Mouse (Mus musculus): Measurements from ENCODE around the gene Ptp4a2.
"Not testable (repeated sequence)": the region's sequence is repeated elsewhere in the genome, so short reads cannot be mapped to it uniquely, and the experiment has no call there.

Gene Ptp4a2

DNA sequence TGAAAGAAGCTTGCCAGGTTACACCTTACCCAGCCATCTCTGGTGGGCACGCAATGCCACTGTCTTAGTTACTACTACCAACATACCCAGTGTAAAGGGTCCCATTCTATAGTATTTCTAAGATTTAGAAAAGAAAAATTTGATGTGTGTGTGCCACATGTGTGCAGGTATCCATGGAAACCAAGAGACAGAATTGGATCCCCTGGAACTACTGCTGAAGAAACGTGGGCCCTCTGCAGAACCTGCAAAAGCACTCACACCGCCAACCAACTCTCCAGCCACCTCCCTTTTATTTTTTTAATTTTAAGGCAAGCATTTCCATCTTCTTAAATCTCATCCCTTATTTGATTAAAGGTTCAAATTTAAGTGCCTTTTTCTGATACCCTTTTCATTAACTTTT, 40.8 kb downstream of the Ptp4a2 start:
- no peak for DNase-seq (ENCODE audit: low spot score in 2 of 2)

- DNase-seq (ENCODE audit: low spot score in 2 of 2), result no peak
These were observed 42.0 kb downstream of the Ptp4a2 start for GRCm38 (mm10) chr4:129853053-129853452.

- DNase-seq (ENCODE audit: low spot score in 2 of 2), result no peak
These were observed 43.0 kb downstream of the Ptp4a2 start for GRCm38 (mm10) chr4:129853996-129854395.

DNA sequence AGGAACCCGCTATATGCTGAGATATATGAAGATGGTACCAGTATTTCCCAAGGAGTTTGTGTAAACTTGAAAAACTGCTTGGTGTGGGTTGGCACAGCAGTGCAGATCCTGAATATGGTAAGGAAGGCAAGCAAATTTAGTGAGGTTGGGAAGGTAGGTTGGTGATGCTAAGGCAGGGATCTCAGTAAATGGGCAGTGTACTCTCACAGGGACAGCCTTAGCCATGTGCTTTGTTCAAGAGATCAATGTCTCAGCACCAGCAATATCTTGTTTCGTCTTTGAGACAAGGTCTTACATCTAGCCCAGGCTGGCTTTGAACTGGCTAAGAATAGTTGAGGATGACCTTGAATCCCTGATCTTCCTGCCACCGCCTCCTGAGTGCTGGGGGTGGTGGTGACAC, 43.6 kb downstream of the Ptp4a2 start:
- DNase-seq (ENCODE audit: low spot score in 2 of 2), result no peak

- no peak for DNase-seq (ENCODE audit: low spot score in 2 of 2)
These were observed 44.3 kb downstream of the Ptp4a2 start for GRCm38 (mm10) chr4:129855051-129855970.

GRCm38 (mm10) chr4:129860456-129860855, 49.4 kb downstream of the Ptp4a2 start:
- DNase-seq (ENCODE audit: low spot score in 2 of 2), result no peak

- no peak for DNase-seq (ENCODE audit: low spot score in 2 of 2)
These were observed 50.4 kb downstream of the Ptp4a2 start for GRCm38 (mm10) chr4:129861400-129861799.

DNA sequence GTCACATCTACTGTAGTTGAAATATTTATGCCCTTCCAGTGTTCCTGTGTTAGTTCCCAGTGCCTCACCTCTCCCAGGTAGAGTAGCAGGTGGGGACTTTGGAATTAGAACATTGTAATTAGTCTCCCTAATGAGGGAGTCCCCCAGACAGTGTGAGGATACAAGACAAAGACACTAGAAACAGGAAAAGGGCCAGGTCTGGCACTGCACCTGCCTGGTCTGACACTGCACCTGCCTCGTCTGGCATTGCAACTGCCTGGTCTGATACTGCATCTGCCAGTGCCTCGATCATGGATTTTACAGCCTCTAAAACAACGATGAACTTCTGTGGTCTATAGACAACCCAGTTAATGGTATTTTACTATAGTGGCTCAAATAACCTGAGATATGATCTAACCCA, 51.3 kb downstream of the Ptp4a2 start:
- DNase-seq (ENCODE audit: low spot score in 2 of 2), result no peak

DNA sequence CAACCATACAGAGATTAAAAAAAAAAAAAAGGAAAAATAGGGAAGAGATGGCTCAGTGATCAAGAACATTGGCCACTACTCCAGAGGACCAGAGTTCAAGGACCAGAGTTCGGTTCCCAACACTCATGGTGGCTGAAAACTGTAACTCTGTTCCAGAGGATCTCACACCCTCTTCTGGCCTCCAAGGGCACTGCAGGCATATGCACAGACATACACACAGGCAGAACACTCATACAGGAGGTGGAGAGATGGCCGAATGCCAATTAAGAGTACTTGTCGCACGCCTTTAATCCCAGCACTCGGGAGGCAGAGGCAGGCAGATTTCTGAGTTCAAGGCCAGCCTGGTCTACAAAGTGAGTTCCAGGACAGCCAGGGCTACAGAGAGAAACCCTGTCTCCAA, 55.2 kb downstream of the Ptp4a2 start:
- DNase-seq (ENCODE audit: low spot score in 2 of 2), result not testable (repeated sequence)

DNA sequence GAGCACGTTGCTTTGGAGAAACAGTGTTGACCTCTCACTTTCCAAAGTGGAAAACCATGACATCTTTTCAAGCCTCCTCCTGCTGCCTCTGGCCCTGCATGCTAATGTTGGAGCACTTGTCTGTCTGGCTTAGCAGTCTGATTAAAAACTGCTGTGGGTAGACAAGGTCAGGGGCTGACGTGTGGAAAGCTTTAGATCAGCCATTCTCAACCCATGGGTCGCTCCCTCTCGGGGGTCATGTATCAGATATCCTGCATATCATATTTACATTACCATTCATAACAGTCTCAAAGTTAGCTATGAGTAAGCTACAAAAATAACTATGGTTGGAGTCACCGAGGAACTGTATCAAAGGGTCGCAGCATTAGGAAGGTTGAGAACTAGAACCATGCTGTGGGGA, 57.2 kb downstream of the Ptp4a2 start:
- DNase-seq (ENCODE audit: low spot score in 2 of 2), result no peak

DNA sequence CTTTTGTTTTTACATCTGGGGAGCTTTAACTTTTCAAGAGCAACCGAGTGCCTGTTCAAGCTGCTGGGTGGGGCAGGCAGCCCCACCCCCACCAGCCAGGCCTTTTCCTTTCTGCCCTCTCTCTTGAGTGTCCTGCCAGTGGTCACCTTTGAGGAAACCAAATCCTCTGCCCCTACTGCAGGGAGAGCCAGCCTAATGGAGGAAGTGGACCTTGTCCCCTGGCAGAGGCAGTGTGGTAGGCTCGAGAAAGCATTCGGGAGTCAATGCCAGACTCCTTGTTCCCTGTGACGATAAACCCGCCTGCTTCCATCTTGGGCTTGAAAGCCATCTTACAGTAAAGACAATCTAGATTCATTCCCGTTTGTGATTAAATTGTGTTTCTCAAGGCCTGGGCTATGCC, 59.5 kb downstream of the Ptp4a2 start:
- no peak for DNase-seq (ENCODE audit: low spot score in 2 of 2)

GRCm38 (mm10) chr4:129872376-129872922, 61.4 kb downstream of the Ptp4a2 start:
- DNase-seq (ENCODE audit: low spot score in 2 of 2), result no peak

DNA sequence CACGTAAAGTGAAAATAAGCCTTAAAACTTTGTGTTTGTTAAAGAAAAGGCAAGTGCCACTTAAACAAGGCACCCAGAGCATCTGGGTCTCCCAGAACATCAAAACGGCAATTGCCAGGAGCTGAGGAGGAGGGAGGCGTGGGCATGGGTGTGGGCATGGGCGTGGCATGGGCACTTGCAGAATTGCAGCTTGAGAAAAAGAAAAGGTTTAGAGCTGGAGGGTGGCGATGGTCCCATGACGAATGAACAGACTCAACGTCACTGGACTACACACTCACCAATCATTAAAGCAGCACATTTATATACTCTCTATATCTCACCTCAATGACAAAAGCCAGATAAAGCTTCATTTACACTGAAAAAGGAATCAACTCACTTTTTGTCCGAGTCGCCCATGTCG, 63.8 kb downstream of the Ptp4a2 start:
- DNase-seq (ENCODE audit: low spot score in 2 of 2), result no peak

- DNase-seq (ENCODE audit: low spot score in 2 of 2), result no peak
These were observed 64.4 kb downstream of the Ptp4a2 start for GRCm38 (mm10) chr4:129875406-129875805.

DNA sequence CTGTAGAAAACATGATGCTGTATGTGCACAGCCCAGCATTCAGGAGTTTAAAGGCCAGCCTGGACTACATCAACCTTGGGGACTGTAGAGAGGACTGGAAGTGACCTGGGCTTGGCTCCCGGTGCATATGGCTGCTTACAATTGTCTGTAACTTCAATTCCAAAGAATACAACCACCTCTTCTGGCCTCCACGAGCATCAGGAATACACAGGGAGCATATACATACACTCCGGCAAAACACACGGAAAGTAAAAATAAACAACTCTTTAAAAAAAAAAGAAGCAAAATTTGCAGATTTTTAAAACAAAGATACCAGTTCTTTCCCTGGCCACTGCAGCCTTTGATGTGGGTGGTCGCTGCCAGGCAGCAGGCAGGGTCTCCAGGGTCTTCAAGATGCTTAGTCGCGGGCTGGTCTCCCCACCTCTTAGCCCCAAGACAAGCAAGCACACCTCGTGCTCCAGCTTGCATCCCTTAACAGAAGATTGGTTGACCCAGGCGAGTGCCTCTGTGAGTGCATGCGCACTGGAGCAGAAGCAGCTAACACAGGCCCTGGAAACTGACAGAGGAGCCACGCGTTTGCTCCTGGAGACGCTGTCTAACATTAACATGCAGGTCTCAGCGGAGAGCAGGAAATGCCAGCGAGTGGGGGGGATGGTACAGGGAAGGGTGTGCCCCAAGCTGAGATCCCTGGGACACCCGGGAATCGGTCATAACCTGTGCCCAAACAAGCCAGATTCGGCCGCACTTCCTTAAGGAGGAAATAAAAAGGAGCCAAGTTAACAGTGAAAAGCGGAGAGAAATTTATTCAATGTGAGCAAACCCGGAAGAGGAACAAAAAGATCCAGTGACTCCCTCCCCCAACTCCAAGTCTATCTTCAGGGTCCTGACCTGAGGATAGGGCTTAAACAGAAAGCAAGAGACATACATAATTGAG, 66.1 kb downstream of the Ptp4a2 start:
- peak; percentile 54 to 65 for DNase-seq (ENCODE audit: low spot score in 2 of 2)

DNA sequence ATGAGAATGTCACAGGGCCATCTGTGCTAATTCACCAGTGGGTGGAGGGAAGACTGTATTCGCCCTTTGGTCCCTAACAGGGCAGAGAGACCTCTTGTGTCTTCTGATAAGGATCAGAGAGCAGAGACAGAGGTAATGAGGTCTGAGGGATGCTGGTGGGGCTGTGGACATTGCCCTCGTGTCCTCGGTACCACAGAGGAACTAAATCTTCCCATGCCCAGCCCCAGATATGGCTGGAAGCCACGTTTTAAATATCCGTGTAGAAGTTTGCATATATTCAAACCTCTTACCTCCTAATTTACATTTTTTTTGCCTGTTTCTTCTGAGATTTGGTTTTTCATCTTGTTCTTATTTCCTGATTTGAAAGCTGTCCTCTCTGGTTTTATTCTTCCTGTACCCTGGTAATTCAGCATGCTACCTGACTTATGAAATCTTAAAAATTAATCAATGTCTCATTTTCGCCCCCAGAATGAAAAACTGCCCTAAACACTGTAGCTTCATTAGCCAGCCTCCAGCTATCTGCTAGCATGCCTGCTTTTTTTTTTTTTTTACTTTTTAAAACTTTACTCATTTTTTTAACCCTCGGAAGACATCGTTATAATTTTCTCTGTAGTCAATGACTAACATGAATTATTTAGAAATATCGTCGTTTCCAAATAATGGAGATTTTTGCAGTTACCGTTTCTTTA, 67.1 kb downstream of the Ptp4a2 start:
- no peak for DNase-seq (ENCODE audit: low spot score in 2 of 2)

GRCm38 (mm10) chr4:129878656-129879145, 67.7 kb downstream of the Ptp4a2 start:
- DNase-seq (ENCODE audit: low spot score in 2 of 2), result no peak

DNA sequence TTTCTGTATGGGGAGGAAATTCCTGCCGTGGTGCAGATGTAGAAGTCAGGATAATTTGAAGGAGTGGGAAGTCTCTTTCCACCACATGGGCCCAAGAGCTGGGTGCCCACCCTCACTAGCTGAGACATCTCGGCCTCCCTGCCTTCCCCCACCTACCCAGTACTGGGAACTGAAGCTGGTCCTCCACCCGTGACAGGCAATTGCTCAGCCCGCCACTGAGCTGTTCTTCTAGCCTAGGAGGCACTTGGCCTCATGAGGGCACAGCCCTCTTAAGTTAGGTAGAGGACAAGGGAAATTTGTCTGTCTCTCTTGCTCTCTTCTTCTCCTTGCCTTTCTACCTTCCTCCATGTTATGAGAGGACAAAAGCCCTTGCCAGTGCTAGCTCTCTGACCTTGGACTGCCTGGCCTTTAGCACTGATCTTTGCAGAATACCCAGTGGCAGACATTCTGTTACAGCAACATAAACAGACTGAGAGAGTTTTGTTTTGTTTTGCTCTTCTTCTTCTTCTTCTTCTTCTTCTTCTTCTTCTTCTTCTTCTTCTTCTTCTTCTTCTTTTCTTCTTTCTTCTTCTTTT, 68.3 kb downstream of the Ptp4a2 start:
- DNase-seq (ENCODE audit: low spot score in 2 of 2), result no peak

GRCm38 (mm10) chr4:129880615-129881014, 69.6 kb downstream of the Ptp4a2 start:
- DNase-seq (ENCODE audit: low spot score in 2 of 2), result no peak

- no peak for DNase-seq (ENCODE audit: low spot score in 2 of 2)
These were observed 70.6 kb downstream of the Ptp4a2 start for GRCm38 (mm10) chr4:129881661-129882060.
